ENCODE assay signal across 8 mouse cellular contexts in the genomic region with DNA sequence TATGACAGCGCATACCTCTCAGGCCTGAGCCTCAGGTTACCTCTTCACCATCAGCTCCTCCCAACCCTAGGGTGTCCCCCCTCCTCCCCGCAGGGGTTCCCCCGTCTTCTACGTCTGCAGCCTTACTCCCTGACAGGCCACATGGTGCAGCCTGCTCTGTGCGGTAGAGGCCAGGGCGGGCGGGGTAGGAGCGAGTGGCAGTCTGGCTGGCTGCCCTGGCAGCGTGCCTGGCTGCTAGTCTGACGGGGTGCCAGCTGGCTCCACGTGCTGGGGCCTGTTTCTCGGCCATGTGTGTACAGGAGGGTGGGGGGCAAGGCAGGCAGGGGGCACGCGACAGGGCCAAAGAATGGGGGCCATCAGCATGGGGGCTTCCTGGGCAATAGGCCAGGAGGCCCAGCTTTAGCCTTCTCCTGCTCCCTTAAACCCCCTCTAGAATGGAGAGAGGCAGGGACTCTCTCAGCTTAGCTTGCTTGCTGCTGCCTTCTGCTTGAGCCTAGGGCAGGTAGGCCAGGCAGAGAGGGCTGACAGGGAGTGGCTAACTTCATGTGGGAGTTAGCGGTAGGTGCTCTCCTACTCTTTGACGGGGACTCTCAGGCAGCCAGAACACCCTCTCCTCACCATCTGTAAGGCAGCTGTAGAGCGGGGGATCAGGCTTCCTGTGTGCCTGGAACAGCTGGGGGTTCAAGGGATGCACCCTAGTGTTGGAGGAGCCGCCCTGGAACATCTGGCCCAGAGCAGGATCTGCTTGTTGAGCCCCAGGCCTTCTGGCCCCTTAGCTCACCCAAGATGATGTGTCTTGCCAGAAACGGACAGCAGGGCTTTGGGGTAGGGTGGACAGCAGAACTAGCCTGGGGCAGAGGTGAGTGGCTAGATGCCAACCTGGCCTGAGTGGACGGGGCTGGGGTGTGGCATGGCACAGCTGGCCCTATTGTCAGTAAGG. TPM values are rescaled to one million over a fixed set of nuclear protein-coding genes. Genes with fewer than 3 reads are reported as not detected.
DNase-seq lines count a peak whose midpoint lies in the region; ATAC-seq lines count a peak whose summit lies in the region.

No protein-coding gene starts in this region.

- peak overlapping the region; percentile 15 for H3K4me2 ChIP-seq in hindbrain, embryonic 16.5 days (ENCODE audit: low read length)

- H3K4me1 ChIP-seq in hindbrain, embryonic 16.5 days (ENCODE audit: control insufficient read depth, insufficient read depth, low read depth, low read length) = peaks cover 70% of the 10 kb centered on the region

- no peak overlapping the region for H3K4me3 ChIP-seq in hindbrain, embryonic 16.5 days (ENCODE audit: low read length)

- H3K9me3 ChIP-seq in hindbrain, embryonic 16.5 days (ENCODE audit: control insufficient read depth, low read length) = no peaks in the 10 kb centered on the region

- peak; percentile 85 for ATAC-seq in hindbrain, embryonic 16.5 days

- WGBS in hindbrain, embryonic 16.5 days = 23% methylated on average over 20 of the region's 20 CpGs

- H3K36me3 ChIP-seq in hindbrain, embryonic 16.5 days (ENCODE audit: control insufficient read depth, insufficient read depth, low read length) = no peaks in the 10 kb centered on the region

- peak; percentile 10 for DNase-seq in T-cell, adult 2 months (ENCODE audit: low spot score)
- peak; percentile 100 for DNase-seq in cerebellum, postnatal 25 days
- peak; percentile 95 for DNase-seq in gastrocnemius, postnatal 10 days
- peak; percentile 92 for DNase-seq in left cerebral cortex, adult 18-20 months (ENCODE audit: low spot score in 2 of 2)
- peak; percentile 94 for DNase-seq in lung, postnatal 36 days
- peak; percentile 84 to 87 for DNase-seq in right cerebral cortex, postnatal 36 days (ENCODE audit: low spot score in 2 of 2)
- no peak for DNase-seq in embryo, embryonic 10 days (ENCODE audit: low spot score)

- no peak overlapping the region; the same call in 1 of the 2 replicates for H3K9ac ChIP-seq in hindbrain, embryonic 16.5 days (ENCODE audit: low read depth, low read length)

- 0 out of 2 replicates have a peak, but pooled peaks cover 4% of the 10 kb centered on the region for H3K27me3 ChIP-seq in hindbrain, embryonic 16.5 days (replicated peaks; ENCODE audit: control insufficient read depth, insufficient read depth, low read length)

- H3K27ac ChIP-seq in hindbrain, embryonic 16.5 days (ENCODE audit: low read depth, low read length) = peak overlapping the region; percentile 80

RNA-seq across cellular contexts. Expression of a gene that starts 28.9 kb away (rescaled TPM):
- total RNA-seq in gastrocnemius, postnatal 10 days (2021) = 10 to 100 TPM in 1 of 2 experiments, 1 to 10 TPM in 1; 6.4 to 10.5 TPM
- 7.8 and 9.7 TPM in 2 replicates for polyA plus RNA-seq in hindbrain, embryonic 16.5 days (2015; fragmentation: Nextera tagmentation; extraction: Ambion mirVana)
- 10 to 100 TPM; 18.8 to 19.0 TPM for total RNA-seq in left cerebral cortex, adult 18-20 months (2021)
